Mouse (Mus musculus): ENCODE data around the gene Sgcd.

DNA sequence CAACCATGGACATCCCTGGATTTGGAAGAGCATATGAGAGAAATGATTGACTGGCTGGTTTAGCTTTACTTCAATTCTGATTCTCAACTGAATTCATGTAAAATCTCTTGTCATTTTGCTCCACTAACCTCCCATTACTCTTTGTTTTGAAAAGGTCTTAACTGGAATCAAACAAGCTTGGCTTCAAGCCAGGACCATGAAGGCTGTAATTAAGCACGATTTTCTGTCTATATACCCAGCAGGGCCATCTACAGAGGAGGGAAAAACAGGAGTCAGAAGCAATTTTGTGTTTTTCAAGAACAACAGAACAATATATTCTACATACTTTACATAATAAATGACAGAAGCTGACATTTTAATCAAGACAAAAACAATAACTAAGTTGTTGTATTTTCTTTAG lies 915.2 kb downstream of the Sgcd start:
- TF ChIP-seq CTCF (IDR thresholded peaks at IDR 0.05; ENCODE audit: control insufficient read depth, insufficient read depth, insufficient replicate concordance, low read depth, low read length) (no peak), POLR2A (IDR thresholded peaks at IDR 0.05; ENCODE audit: control insufficient read depth, low read depth, low read length) (no peak)

All from testis, adult 2 months (tissue).